Mouse (Mus musculus) spleen, postnatal 36 days (tissue): ENCODE results near the gene 4930426L09Rik.

Source experiments
- DNase-seq, 2 experiments: peaks; one replicate each; pipeline ENCODE4 v3.0.0; 2022; ENCODE audit warnings: low spot score in 2 of 2, mixed read lengths in 1 of 2

The 4930426L09Rik gene

DNA sequence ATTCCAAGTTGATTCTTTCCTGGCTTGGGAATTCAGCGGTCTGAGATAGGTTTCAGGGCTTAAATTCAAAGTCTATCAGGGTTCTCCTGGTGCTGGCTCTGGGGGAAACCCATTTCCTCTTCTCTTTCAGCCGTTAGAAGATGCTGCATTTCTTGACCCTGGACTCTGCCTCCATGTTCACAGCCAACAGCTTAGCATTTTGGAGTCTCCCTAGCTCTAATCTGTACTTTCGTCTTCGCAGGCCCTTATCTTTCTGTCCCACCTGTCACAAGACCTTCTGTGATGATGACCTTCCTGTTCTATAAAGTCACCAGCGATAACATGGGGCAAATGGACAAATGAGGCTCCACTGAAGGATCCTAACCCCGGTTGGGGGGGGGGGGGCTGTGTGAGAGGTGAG lies 13.3 kb downstream of the 4930426L09Rik start:
- DNase-seq: peak; percentile 36 to 68

DNA sequence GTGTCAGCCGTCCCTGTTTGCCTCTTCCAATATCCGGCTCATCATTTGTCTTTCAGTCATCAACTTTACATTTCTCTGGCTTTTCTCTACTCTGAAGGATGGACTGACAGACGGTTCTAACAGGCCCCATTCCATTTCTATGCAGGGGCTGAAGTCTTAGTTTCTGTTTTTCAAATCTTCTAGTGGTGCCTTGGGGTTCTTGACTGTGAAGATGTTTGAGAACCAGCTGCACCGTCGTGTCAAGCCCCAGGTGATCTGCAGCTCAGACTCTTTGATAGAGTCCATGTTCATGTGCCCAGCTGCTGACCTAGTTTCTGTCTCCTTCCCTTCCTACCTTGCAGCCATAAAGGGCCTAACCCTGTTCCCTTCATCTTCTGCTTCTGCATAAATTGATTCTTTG lies 18.2 kb downstream of the 4930426L09Rik start:
- no peak for DNase-seq

DNA sequence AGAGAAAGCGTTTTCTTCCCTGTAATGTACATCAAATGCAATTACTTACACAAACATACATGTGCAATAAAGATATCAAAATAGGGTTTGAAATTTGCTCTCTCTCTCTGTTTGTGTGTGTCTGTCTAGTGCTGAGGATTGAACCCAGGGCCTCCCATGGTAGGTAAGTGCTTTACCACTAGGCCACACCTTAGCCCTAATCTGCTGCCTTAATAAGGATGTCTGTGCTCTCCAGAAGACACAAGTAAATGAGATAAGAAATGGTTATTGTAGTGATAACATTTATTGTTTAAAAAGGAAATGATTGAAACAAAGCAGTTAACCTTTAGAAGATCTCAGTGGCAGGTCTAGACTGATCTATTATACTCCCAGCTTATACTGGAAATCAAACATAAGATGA lies 18.7 kb downstream of the 4930426L09Rik start:
- DNase-seq: no peak

- DNase-seq: no peak
Observed at GRCm38 (mm10) chr2:19018034-19018433, 19.9 kb downstream of the 4930426L09Rik start.

- no peak for DNase-seq
Observed at GRCm38 (mm10) chr2:19024807-19025206, 26.7 kb downstream of the 4930426L09Rik start.

GRCm38 (mm10) chr2:19037430-19037829 lies 39.3 kb downstream of the 4930426L09Rik start:
- no peak for DNase-seq

GRCm38 (mm10) chr2:19037907-19038570 lies 39.9 kb downstream of the 4930426L09Rik start:
- DNase-seq: no peak

DNA sequence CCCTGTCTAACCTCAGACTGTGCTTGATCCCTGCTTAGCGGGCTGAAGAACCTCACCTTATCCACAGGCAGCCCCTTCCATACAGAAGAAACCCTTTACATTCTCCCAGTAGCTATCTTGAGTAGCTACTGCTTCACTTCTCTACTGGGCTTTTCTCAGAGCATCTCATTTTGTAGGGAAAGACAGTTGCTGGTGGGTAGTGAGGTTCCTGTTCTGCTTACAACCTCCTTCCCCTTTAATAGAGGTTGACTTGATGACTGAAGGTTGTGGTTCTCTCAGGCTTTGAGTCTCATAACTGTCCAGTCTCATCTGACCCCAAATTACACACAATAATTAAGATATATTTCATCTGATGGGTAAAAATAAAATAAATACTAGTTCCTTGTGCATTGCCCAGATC lies 50.1 kb downstream of the 4930426L09Rik start:
- DNase-seq: no peak

DNA sequence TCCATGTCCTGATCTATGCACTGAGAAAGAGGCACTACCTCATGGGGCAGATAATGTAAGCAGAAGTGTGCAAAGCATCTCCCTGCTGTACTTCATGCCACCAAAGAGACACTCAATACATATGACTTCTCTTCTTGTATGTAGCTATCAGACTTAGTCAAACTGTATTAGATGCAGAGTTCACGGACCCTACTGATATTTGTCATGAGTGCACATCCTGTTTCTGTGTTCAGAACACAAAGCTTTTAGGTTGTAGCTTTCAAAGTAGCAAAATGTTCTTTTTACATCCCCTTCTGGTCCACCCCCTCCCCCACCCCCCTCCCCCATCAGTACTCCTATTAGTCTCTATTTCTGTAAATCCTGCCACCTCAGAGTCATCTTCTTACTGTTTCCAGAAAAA lies 51.2 kb downstream of the 4930426L09Rik start:
- no peak for DNase-seq
